Mouse (Mus musculus): ENCODE measurements around the gene Fbxw4. TPM values are rescaled to one million over a fixed set of nuclear protein-coding genes. Genes with fewer than 3 reads are reported as not detected.
A peak's percentile ranks its signal among the peaks of the same experiment; 100 is the strongest.
"Not testable (repeated sequence)": the region's sequence is repeated elsewhere in the genome, so short reads cannot be mapped to it uniquely, and the experiment has no call there.

The Fbxw4 gene
- total RNA-seq, 4 experiments from 2014 or later = 27.2 to 32.6 (median 31.2) TPM

- no peak for DNase-seq (ENCODE audit: low spot score)
Observed at GRCm38 (mm10) chr19:45581257-45581656, 78.9 kb downstream of the Fbxw4 start.

- DNase-seq (ENCODE audit: low spot score) = no peak
Observed at GRCm38 (mm10) chr19:45580235-45580634, 79.9 kb downstream of the Fbxw4 start.

GRCm38 (mm10) chr19:45579416-45579815 is 80.7 kb downstream of the Fbxw4 start:
- DNase-seq (ENCODE audit: low spot score) = no peak

GRCm38 (mm10) chr19:45578976-45579375 is 81.1 kb downstream of the Fbxw4 start:
- no peak for DNase-seq (ENCODE audit: low spot score)

- DNase-seq (ENCODE audit: low spot score) = no peak
Observed at GRCm38 (mm10) chr19:45577141-45577750, 82.9 kb downstream of the Fbxw4 start.

GRCm38 (mm10) chr19:45575632-45576001 is 84.5 kb downstream of the Fbxw4 start:
- no peak for DNase-seq (ENCODE audit: low spot score)

- DNase-seq (ENCODE audit: low spot score) = no peak
Observed at GRCm38 (mm10) chr19:45574941-45575631, 85.0 kb downstream of the Fbxw4 start.

- DNase-seq (ENCODE audit: low spot score) = no peak
Observed at GRCm38 (mm10) chr19:45574339-45574898, 85.7 kb downstream of the Fbxw4 start.

GRCm38 (mm10) chr19:45573861-45574267 is 86.2 kb downstream of the Fbxw4 start:
- peak; percentile 78 for DNase-seq (ENCODE audit: low spot score)

GRCm38 (mm10) chr19:45573033-45573432 is 87.1 kb downstream of the Fbxw4 start:
- DNase-seq (ENCODE audit: low spot score) = no peak

GRCm38 (mm10) chr19:45567367-45567766 is 92.7 kb downstream of the Fbxw4 start:
- no peak for DNase-seq (ENCODE audit: low spot score)

- DNase-seq (ENCODE audit: low spot score) = no peak
Observed at GRCm38 (mm10) chr19:45565925-45566715, 94.0 kb downstream of the Fbxw4 start.

GRCm38 (mm10) chr19:45560153-45560890 is 99.8 kb downstream of the Fbxw4 start, which contains the start of the genes Poll and Gm17018:
Gene Poll (minus strand): TSS chr19:45560531.
Gene Gm17018 (plus strand): TSS chr19:45560615.
- DNase-seq (ENCODE audit: low spot score) = peak; percentile 87

GRCm38 (mm10) chr19:45554136-45554535 is 106.0 kb downstream of the Fbxw4 start:
- DNase-seq (ENCODE audit: low spot score) = no peak

- no peak for DNase-seq (ENCODE audit: low spot score)
Observed at GRCm38 (mm10) chr19:45552187-45552586, 107.9 kb downstream of the Fbxw4 start.

- DNase-seq (ENCODE audit: low spot score) = no peak
Observed at GRCm38 (mm10) chr19:45549948-45550347, 110.2 kb downstream of the Fbxw4 start.

- DNase-seq (ENCODE audit: low spot score) = no peak
Observed at GRCm38 (mm10) chr19:45549128-45549915, 110.8 kb downstream of the Fbxw4 start.

GRCm38 (mm10) chr19:45548196-45548595 is 111.9 kb downstream of the Fbxw4 start:
- DNase-seq (ENCODE audit: low spot score) = not testable (repeated sequence)

- peak; percentile 72 for DNase-seq (ENCODE audit: low spot score)
Observed at GRCm38 (mm10) chr19:45544925-45545321, 115.2 kb downstream of the Fbxw4 start.

- no peak for DNase-seq (ENCODE audit: low spot score)
Observed at GRCm38 (mm10) chr19:45544152-45544924, 115.8 kb downstream of the Fbxw4 start.

Data from heart, adult 8-10 months (tissue).